Mouse (Mus musculus) liver, embryonic 14.5 days (tissue): ENCODE data around the gene Chrnd.

Experiments
- CTCF ChIP-seq: IDR thresholded peaks from 2 replicates; pipeline ENCODE4 v1.5.1; 2016; ENCODE audit warnings: antibody characterized with exemption, low read depth, control low read depth
- EP300 ChIP-seq: IDR thresholded peaks from 2 replicates; pipeline ENCODE4 v1.6.1; 2016; ENCODE audit warnings: antibody characterized with exemption, low read depth

- TF ChIP-seq CTCF (no peak), EP300 (no peak)
Observed at GRCm38 (mm10) chr1:87230606-87231005, 40.2 kb downstream of the Chrnd start.
